Mouse (Mus musculus): ENCODE measurements around the gene Kctd5. TPM values are rescaled to one million over a fixed set of nuclear protein-coding genes. Genes with fewer than 3 reads are reported as not detected.
A peak's percentile ranks its signal among the peaks of the same experiment; 100 is the strongest.
"Not testable (repeated sequence)": the region's sequence is repeated elsewhere in the genome, so short reads cannot be mapped to it uniquely, and the experiment has no call there.

Gene Kctd5
- 20.0 and 21.4 TPM in 2 replicates for total RNA-seq (2017)

DNA sequence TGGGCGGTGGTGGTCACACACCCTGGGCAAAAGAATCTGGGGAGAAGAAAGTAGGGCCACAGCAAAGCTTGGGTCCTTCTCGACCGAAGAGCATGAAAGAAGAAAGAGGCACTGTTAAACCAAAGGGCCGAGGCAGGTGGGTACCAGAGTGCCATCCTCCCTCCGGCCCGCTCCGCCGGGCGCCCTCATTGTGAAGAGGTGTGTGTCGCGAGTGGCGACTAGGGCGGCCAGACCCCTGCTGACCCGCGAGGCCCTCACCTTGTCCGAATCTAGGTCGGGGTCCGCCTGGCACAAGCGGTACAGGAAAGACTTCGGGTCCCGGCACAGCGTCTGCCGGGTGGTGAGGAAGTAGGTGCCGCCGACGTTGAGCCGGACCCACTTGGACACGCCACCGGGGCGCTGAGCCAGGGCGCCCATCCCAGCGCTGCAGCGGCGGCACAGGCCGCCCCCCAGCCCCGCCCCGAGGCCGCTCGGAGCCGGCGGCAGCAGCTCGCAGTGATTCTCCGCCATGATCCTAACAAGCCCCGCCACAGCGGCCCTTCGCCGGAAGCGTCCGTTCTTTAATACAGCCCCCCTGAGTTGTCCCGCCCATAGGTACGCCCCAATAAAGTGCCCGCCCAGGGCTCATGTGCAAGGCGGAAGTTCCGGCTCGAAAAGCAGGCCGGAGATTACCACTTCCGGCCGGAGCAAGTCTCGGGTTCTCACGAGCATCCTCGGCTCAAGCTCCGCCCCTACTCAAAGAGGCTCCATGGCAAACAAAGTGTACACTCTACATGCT, at the start of gene Kctd5:
Gene Kctd5, minus strand, starts transcription at position 567 of the 778 bp plus-strand sequence.
- peak; percentile 91 to 96 for ATAC-seq (replicated peaks in 1 of 2; ENCODE audit: insufficient read depth in 1 of 2, low FRiP score in 2 of 2, low TSS enrichment in 1 of 2, low read depth in 1 of 2, poor library complexity in 2 of 2, severe bottlenecking in 2 of 2)

DNA sequence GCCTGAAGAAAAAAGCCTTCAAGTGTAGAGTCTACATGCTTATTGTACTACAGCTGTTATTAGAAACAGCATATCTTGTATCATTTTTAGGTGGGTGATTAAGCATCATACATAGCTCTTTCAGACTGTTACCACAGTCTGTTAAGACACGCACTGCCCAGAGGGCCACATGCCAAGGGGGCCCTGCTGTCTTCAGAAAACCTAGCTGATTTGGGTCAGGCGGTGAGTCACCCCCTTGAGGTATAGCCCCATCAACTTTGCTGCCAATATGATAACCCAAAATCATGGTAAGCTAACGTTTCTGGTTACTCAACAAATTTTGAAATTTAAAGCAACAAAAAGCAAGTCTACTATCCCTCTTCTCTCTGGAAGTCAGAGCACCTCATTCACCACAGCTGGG, 46.2 kb upstream of the Kctd5 start:
- no peak for ATAC-seq (replicated peaks in 1 of 2; ENCODE audit: insufficient read depth in 1 of 2, low FRiP score in 2 of 2, low TSS enrichment in 1 of 2, low read depth in 1 of 2, poor library complexity in 2 of 2, severe bottlenecking in 2 of 2)

DNA sequence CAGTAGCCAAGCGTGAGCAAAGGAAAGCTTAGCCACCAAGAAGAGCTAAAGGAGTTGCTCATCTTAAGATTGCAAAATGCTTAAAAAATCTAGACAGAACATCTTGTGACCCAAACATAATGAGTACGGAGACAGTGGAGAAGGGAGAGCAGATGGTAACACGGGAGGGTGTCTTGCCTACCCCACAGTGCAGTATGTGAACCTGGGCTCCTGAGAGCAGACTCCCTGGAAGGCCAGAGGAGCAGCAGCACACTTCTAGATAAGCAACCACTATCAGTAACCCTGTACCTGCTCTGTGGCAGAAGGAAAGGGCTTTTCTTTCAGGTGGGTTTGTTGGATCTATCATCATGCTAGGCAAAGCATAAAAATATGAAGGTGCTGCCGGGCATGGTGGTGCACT, 39.7 kb upstream of the Kctd5 start:
- no peak for ATAC-seq (replicated peaks in 1 of 2; ENCODE audit: insufficient read depth in 1 of 2, low FRiP score in 2 of 2, low TSS enrichment in 1 of 2, low read depth in 1 of 2, poor library complexity in 2 of 2, severe bottlenecking in 2 of 2)

GRCm38 (mm10) chr17:24111256-24111655, 38.0 kb upstream of the Kctd5 start:
- no peak for ATAC-seq (replicated peaks in 1 of 2; ENCODE audit: insufficient read depth in 1 of 2, low FRiP score in 2 of 2, low TSS enrichment in 1 of 2, low read depth in 1 of 2, poor library complexity in 2 of 2, severe bottlenecking in 2 of 2)

- no peak for ATAC-seq (replicated peaks in 1 of 2; ENCODE audit: insufficient read depth in 1 of 2, low FRiP score in 2 of 2, low TSS enrichment in 1 of 2, low read depth in 1 of 2, poor library complexity in 2 of 2, severe bottlenecking in 2 of 2)
Measured at GRCm38 (mm10) chr17:24108896-24109295, 35.6 kb upstream of the Kctd5 start.

DNA sequence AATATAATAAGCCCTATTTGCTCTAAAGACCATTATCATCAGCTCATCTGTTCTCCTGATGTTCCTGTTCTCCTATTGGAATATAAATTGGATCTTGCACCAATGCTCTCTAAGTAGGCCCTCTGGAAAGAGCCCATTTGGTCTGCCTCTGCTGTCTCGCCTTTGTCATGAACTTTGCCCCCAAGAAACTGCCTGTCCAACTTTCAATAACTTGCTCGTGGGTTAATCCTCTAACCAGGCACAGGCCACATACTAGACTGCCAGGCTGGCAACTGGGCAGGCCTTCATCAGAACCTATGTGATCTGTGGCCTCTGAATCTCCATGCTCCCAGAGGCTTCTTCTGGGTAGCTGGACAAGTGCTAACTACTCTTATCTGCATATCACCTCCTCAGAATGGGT, 31.8 kb upstream of the Kctd5 start:
- no peak for ATAC-seq (replicated peaks in 1 of 2; ENCODE audit: insufficient read depth in 1 of 2, low FRiP score in 2 of 2, low TSS enrichment in 1 of 2, low read depth in 1 of 2, poor library complexity in 2 of 2, severe bottlenecking in 2 of 2)

- ATAC-seq (replicated peaks in 1 of 2; ENCODE audit: insufficient read depth in 1 of 2, low FRiP score in 2 of 2, low TSS enrichment in 1 of 2, low read depth in 1 of 2, poor library complexity in 2 of 2, severe bottlenecking in 2 of 2), result no peak
Measured at GRCm38 (mm10) chr17:24098354-24098753, 25.1 kb upstream of the Kctd5 start.

DNA sequence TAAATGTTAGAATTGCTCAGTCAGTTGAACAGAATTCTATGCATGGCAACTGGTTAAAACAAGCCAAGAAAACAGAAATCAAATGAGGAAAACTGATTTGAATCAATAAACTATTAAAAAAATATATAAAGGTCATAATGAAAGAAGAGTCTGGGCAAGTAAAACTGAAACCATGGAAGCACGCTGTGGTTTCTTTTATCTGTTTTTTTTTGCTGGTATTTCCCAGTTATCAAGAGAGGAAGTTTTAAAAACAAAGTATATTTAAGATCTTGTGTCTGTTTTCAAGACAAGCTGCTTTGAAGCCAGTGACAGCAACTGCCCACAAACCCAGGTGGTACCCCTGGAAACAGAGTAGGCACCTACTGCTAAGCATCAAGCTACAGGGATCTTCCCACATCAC, 17.3 kb upstream of the Kctd5 start:
- no peak for ATAC-seq (replicated peaks in 1 of 2; ENCODE audit: insufficient read depth in 1 of 2, low FRiP score in 2 of 2, low TSS enrichment in 1 of 2, low read depth in 1 of 2, poor library complexity in 2 of 2, severe bottlenecking in 2 of 2)

- not testable (repeated sequence) for ATAC-seq (replicated peaks in 1 of 2; ENCODE audit: insufficient read depth in 1 of 2, low FRiP score in 2 of 2, low TSS enrichment in 1 of 2, low read depth in 1 of 2, poor library complexity in 2 of 2, severe bottlenecking in 2 of 2)
Measured at GRCm38 (mm10) chr17:24086399-24086798, 13.1 kb upstream of the Kctd5 start.

GRCm38 (mm10) chr17:24084593-24084992, 11.3 kb upstream of the Kctd5 start:
- no peak; a peak in 1 of 4 replicates for ATAC-seq (replicated peaks in 1 of 2; ENCODE audit: insufficient read depth in 1 of 2, low FRiP score in 2 of 2, low TSS enrichment in 1 of 2, low read depth in 1 of 2, poor library complexity in 2 of 2, severe bottlenecking in 2 of 2)

- ATAC-seq (replicated peaks in 1 of 2; ENCODE audit: insufficient read depth in 1 of 2, low FRiP score in 2 of 2, low TSS enrichment in 1 of 2, low read depth in 1 of 2, poor library complexity in 2 of 2, severe bottlenecking in 2 of 2), result no peak
Measured at GRCm38 (mm10) chr17:24077101-24077500, 3.8 kb upstream of the Kctd5 start.

- ATAC-seq (replicated peaks in 1 of 2; ENCODE audit: insufficient read depth in 1 of 2, low FRiP score in 2 of 2, low TSS enrichment in 1 of 2, low read depth in 1 of 2, poor library complexity in 2 of 2, severe bottlenecking in 2 of 2), result no peak
Measured at GRCm38 (mm10) chr17:24069531-24069930, 3.8 kb downstream of the Kctd5 start.

GRCm38 (mm10) chr17:24068271-24068670, 5.0 kb downstream of the Kctd5 start:
- ATAC-seq (replicated peaks in 1 of 2; ENCODE audit: insufficient read depth in 1 of 2, low FRiP score in 2 of 2, low TSS enrichment in 1 of 2, low read depth in 1 of 2, poor library complexity in 2 of 2, severe bottlenecking in 2 of 2), result no peak

DNA sequence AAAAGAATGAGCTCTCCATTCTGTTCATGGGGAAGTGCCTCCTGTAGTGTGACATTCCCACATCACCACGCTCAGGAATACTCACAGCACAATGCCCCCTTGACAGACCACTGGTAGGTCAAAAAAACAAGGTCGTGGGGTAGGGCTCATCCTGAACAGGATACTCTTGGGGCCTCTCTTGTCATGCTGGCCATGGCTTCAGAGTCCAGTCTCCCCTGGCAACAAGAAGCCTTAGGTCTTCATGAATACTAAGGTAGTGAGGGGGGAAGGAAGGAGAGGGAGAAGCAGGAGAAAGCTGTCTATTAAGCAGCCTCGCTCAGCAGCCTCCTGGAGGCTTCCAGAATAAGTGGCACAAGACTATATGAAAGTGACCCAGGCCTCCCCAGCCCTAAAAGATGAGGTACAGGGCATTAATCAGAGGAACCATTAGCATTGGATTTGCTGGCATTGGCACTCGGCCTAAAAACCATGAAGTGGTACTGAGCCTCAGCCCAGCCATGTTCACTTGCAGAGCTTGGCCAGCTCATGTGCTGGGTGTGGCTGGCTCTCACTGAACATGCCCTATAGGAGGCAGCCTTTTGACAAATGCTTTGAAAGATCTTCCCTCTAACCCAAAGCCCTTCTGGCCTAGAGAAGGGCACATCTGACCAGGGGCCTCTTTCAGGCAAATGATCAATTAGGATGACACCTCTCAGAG, 10.7 kb downstream of the Kctd5 start:
- ATAC-seq (replicated peaks in 1 of 2; ENCODE audit: insufficient read depth in 1 of 2, low FRiP score in 2 of 2, low TSS enrichment in 1 of 2, low read depth in 1 of 2, poor library complexity in 2 of 2, severe bottlenecking in 2 of 2), result no peak

DNA sequence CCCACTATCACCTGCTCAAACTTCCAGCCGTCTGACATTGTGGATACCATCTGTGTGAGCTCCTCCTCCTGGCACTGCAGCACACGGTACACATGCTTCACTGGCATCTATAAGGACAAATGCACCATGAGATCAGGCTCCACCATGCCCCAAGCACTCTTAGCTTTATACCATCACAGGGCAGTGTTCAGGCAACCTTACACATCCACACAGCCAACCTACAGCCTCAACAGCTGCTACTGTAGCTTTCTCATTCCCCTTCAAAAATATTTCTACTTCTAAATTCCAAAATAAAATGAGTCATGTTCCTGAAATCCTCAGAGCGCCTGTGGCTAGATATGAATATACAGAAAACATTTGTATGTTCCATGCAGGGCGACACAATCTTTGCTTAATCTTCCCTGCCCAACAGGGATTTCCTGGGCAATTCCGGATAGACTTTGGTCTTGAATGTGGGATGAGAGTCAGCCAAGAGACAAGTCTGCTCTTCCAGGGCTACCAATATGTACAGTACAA, 15.5 kb downstream of the Kctd5 start:
- no peak for ATAC-seq (replicated peaks in 1 of 2; ENCODE audit: insufficient read depth in 1 of 2, low FRiP score in 2 of 2, low TSS enrichment in 1 of 2, low read depth in 1 of 2, poor library complexity in 2 of 2, severe bottlenecking in 2 of 2)

DNA sequence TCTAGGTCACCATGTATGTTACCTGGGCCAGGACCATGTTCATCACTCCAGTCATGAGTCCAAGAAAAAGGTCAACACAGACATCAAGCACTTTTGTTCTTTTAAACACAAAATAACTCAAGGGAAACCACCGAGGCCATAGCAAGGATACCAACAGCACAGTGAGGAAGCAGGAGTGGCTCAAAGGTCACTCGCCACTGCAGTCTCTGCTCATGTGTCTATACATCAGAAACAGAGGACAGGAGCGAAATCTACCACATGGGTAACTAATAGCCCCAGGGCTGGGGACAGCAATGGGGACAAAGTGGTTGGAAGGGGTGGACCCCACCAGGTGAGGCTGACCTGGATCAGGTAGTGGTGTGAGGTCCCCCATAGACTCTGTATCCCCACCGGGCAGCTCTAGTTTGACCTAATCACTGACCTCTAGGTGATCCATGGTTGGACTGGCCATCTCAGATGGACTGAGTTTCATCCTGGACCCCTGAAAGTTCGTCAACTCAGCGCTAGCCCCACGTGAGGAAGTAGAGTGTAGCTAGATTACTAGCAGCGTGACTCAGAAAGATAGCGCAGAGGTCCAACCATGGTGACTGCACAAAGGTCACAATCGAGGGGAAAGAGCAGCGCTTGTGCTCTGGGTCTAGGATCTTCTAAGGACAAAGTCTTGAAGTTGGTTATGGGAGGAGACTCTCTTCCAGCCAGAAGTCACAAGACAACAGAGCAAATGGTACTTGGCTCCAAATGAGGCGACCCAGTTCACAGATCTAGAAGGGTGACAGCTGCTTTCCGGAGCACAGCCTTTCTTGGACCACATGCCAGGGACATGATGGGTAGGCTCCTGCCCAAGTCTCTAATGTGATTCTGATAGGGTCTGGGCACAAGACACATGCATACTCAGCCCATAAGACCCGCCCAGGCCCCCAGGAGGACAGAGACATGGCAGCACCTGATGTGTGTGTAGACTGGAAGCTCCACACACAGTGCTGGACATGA, 16.4 kb downstream of the Kctd5 start:
- no peak for ATAC-seq (replicated peaks in 1 of 2; ENCODE audit: insufficient read depth in 1 of 2, low FRiP score in 2 of 2, low TSS enrichment in 1 of 2, low read depth in 1 of 2, poor library complexity in 2 of 2, severe bottlenecking in 2 of 2)

DNA sequence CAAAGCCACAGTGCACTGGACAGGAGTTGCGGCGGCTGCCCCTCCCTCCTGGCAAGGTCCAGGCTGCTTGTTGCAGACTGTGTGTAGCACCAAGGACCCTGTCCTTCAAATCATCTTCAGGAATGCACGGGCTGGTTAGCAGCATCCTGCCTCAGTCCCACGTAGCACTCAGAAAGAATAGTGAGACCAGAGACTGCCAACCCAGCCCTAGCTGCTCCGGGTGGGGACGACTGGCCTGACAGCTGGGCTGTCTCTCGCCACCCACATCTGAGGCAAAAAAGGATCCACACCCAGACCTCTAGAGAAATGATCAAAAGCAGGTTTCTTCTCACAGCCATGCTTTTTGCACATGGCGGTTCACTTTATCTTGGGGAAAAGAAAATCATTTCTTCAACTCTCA, 24.3 kb downstream of the Kctd5 start:
- ATAC-seq (replicated peaks in 1 of 2; ENCODE audit: insufficient read depth in 1 of 2, low FRiP score in 2 of 2, low TSS enrichment in 1 of 2, low read depth in 1 of 2, poor library complexity in 2 of 2, severe bottlenecking in 2 of 2), result no peak

All from hematopoietic stem cell, adult 5-6 weeks (primary cell).